Mouse (Mus musculus): ENCODE results near the gene Medag.

The Medag gene

GRCm38 (mm10) chr5:149411509-149412193, at the start of gene Medag:
Gene Medag (plus strand): TSS chr5:149411749.
- DNase-seq (ENCODE audit: low read depth, low spot score): no peak

GRCm38 (mm10) chr5:149362626-149363025, 48.9 kb upstream of the Medag start:
- DNase-seq (ENCODE audit: low read depth, low spot score): no peak

- DNase-seq (ENCODE audit: low read depth, low spot score): no peak
These were observed 47.4 kb upstream of the Medag start for GRCm38 (mm10) chr5:149363903-149364755.

GRCm38 (mm10) chr5:149367011-149367410, 44.5 kb upstream of the Medag start:
- DNase-seq (ENCODE audit: low read depth, low spot score): no peak

- DNase-seq (ENCODE audit: low read depth, low spot score): no peak
These were observed 43.7 kb upstream of the Medag start for GRCm38 (mm10) chr5:149367544-149368466.

GRCm38 (mm10) chr5:149368575-149369312, 42.8 kb upstream of the Medag start:
- no peak for DNase-seq (ENCODE audit: low read depth, low spot score)

- no peak for DNase-seq (ENCODE audit: low read depth, low spot score)
These were observed 42.0 kb upstream of the Medag start for GRCm38 (mm10) chr5:149369373-149370035.

GRCm38 (mm10) chr5:149372018-149372417, 39.5 kb upstream of the Medag start:
- DNase-seq (ENCODE audit: low read depth, low spot score): no peak

GRCm38 (mm10) chr5:149373224-149373623, 38.3 kb upstream of the Medag start:
- DNase-seq (ENCODE audit: low read depth, low spot score): no peak

GRCm38 (mm10) chr5:149374026-149374425, 37.5 kb upstream of the Medag start:
- peak; percentile 48 for DNase-seq (ENCODE audit: low read depth, low spot score)

GRCm38 (mm10) chr5:149375074-149375888, 36.3 kb upstream of the Medag start:
- no peak for DNase-seq (ENCODE audit: low read depth, low spot score)

- peak; percentile 68 for DNase-seq (ENCODE audit: low read depth, low spot score)
These were observed 35.7 kb upstream of the Medag start for GRCm38 (mm10) chr5:149375889-149376212.

GRCm38 (mm10) chr5:149376367-149376766, 35.2 kb upstream of the Medag start:
- no peak for DNase-seq (ENCODE audit: low read depth, low spot score)

- DNase-seq (ENCODE audit: low read depth, low spot score): no peak
These were observed 34.3 kb upstream of the Medag start for GRCm38 (mm10) chr5:149377253-149377652.

- no peak for DNase-seq (ENCODE audit: low read depth, low spot score)
These were observed 33.0 kb upstream of the Medag start for GRCm38 (mm10) chr5:149378566-149378965.

GRCm38 (mm10) chr5:149379131-149379784, 32.3 kb upstream of the Medag start:
- DNase-seq (ENCODE audit: low read depth, low spot score): no peak

- DNase-seq (ENCODE audit: low read depth, low spot score): no peak
These were observed 31.7 kb upstream of the Medag start for GRCm38 (mm10) chr5:149379861-149380260.

- DNase-seq (ENCODE audit: low read depth, low spot score): no peak
These were observed 31.1 kb upstream of the Medag start for GRCm38 (mm10) chr5:149380388-149380916.

- DNase-seq (ENCODE audit: low read depth, low spot score): no peak
These were observed 29.6 kb upstream of the Medag start for GRCm38 (mm10) chr5:149381948-149382347.
